Mouse (Mus musculus): Measurements from ENCODE around the gene 1700057G04Rik.

The 1700057G04Rik gene

GRCm38 (mm10) chr9:92387404-92387803 lies 78.2 kb downstream of the 1700057G04Rik start:
- DNase-seq, result no peak

GRCm38 (mm10) chr9:92402628-92403027 lies 93.5 kb downstream of the 1700057G04Rik start:
- no peak for DNase-seq
